Mouse (Mus musculus): ENCODE results near the gene Cul7.
A peak's percentile ranks its signal among the peaks of the same experiment; 100 is the strongest.

Gene Cul7

GRCm38 (mm10) chr17:46650232-46651031, at the start of gene Cul7:
Cul7 (plus strand) TSS chr17:46650337.
- peak; percentile 92 for DNase-seq (ENCODE audit: low spot score)

- no peak for DNase-seq (ENCODE audit: low spot score)
These were observed 49.6 kb upstream of the Cul7 start for GRCm38 (mm10) chr17:46600569-46600968.

GRCm38 (mm10) chr17:46602212-46602611, 47.9 kb upstream of the Cul7 start:
- DNase-seq (ENCODE audit: low spot score): no peak

- DNase-seq (ENCODE audit: low spot score): no peak
These were observed 46.9 kb upstream of the Cul7 start for GRCm38 (mm10) chr17:46603229-46603628.

- no peak for DNase-seq (ENCODE audit: low spot score)
These were observed 45.0 kb upstream of the Cul7 start for GRCm38 (mm10) chr17:46605126-46605525.

- no peak for DNase-seq (ENCODE audit: low spot score)
These were observed 44.1 kb upstream of the Cul7 start for GRCm38 (mm10) chr17:46605987-46606386.

GRCm38 (mm10) chr17:46609721-46610514, 40.2 kb upstream of the Cul7 start:
- DNase-seq (ENCODE audit: low spot score): no peak

- DNase-seq (ENCODE audit: low spot score): no peak
These were observed 38.8 kb upstream of the Cul7 start for GRCm38 (mm10) chr17:46611316-46611715.

- no peak for DNase-seq (ENCODE audit: low spot score)
These were observed 37.9 kb upstream of the Cul7 start for GRCm38 (mm10) chr17:46612189-46612588.

GRCm38 (mm10) chr17:46612820-46613219, 37.3 kb upstream of the Cul7 start:
- DNase-seq (ENCODE audit: low spot score): no peak

GRCm38 (mm10) chr17:46613229-46613628, 36.9 kb upstream of the Cul7 start:
- DNase-seq (ENCODE audit: low spot score): no peak

- no peak for DNase-seq (ENCODE audit: low spot score)
These were observed 32.3 kb upstream of the Cul7 start for GRCm38 (mm10) chr17:46617799-46618198.

- no peak for DNase-seq (ENCODE audit: low spot score)
These were observed 31.8 kb upstream of the Cul7 start for GRCm38 (mm10) chr17:46618394-46618768.

GRCm38 (mm10) chr17:46618769-46619682, 31.1 kb upstream of the Cul7 start:
- DNase-seq (ENCODE audit: low spot score): no peak

- no peak for DNase-seq (ENCODE audit: low spot score)
These were observed 30.3 kb upstream of the Cul7 start for GRCm38 (mm10) chr17:46619683-46620357.

- DNase-seq (ENCODE audit: low spot score): no peak
These were observed 28.8 kb upstream of the Cul7 start for GRCm38 (mm10) chr17:46621324-46621723.

GRCm38 (mm10) chr17:46622269-46622668, 27.9 kb upstream of the Cul7 start:
- DNase-seq (ENCODE audit: low spot score): no peak

- no peak for DNase-seq (ENCODE audit: low spot score)
These were observed 26.1 kb upstream of the Cul7 start for GRCm38 (mm10) chr17:46623819-46624557.

- no peak for DNase-seq (ENCODE audit: low spot score)
These were observed 25.5 kb upstream of the Cul7 start for GRCm38 (mm10) chr17:46624598-46624997.

- DNase-seq (ENCODE audit: low spot score): no peak
These were observed 22.7 kb upstream of the Cul7 start for GRCm38 (mm10) chr17:46627409-46627808.

- DNase-seq (ENCODE audit: low spot score): no peak
These were observed 21.7 kb upstream of the Cul7 start for GRCm38 (mm10) chr17:46628471-46628790.

Measured in ovary, adult 18-20 months (tissue).